Mouse (Mus musculus): Measurements from ENCODE around the gene Plxnd1.

Plxnd1 gene

GRCm38 (mm10) chr6:115994877-115995520 is at the start of gene Plxnd1:
TSS of gene Plxnd1 (minus strand) at chr6:115995005.
- in situ Hi-C loops (cut with MboI, MseI) = loop anchor here (5.0 to 10.0 kb wide), 3 partner anchors 103 to 1900 kb away; no protein-coding TSS in a partner anchor

GRCm38 (mm10) chr6:116044039-116044438 is 49.2 kb upstream of the Plxnd1 start:
- in situ Hi-C loops (cut with MboI, MseI) = no loop called here

- in situ Hi-C loops (cut with MboI, MseI) = loop anchor here in 1 of 2 experiments (10.0 kb wide), 1 partner anchor 57 kb away; no protein-coding TSS in a partner anchor
Measured at GRCm38 (mm10) chr6:116038222-116038621, 43.4 kb upstream of the Plxnd1 start.

GRCm38 (mm10) chr6:116037281-116037831 is 42.6 kb upstream of the Plxnd1 start:
- in situ Hi-C loops (cut with MboI, MseI) = loop anchor here in 1 of 2 experiments (10.0 kb wide), 1 partner anchor 57 kb away; no protein-coding TSS in a partner anchor

GRCm38 (mm10) chr6:116036555-116036954 is 41.8 kb upstream of the Plxnd1 start:
- in situ Hi-C loops (cut with MboI, MseI) = loop anchor here in 1 of 2 experiments (10.0 kb wide), 1 partner anchor 58 kb away; no protein-coding TSS in a partner anchor

- in situ Hi-C loops (cut with MboI, MseI) = loop anchor here in 1 of 2 experiments (10.0 kb wide), 1 partner anchor 64 kb away; no protein-coding TSS in a partner anchor
Measured at GRCm38 (mm10) chr6:116031052-116031451, 36.2 kb upstream of the Plxnd1 start.

GRCm38 (mm10) chr6:116024666-116025065 is 29.9 kb upstream of the Plxnd1 start:
- in situ Hi-C loops (cut with MboI, MseI) = loop anchor here (5.0 to 10.0 kb wide), 2 partner anchors 93 to 540 kb away; no protein-coding TSS in a partner anchor

- in situ Hi-C loops (cut with MboI, MseI) = loop anchor here (5.0 to 10.0 kb wide), 2 partner anchors 95 to 543 kb away; no protein-coding TSS in a partner anchor
Measured at GRCm38 (mm10) chr6:116021961-116022485, 27.2 kb upstream of the Plxnd1 start.

GRCm38 (mm10) chr6:116015902-116016301 is 21.1 kb upstream of the Plxnd1 start:
- in situ Hi-C loops (cut with MboI, MseI) = no loop called here

GRCm38 (mm10) chr6:116014111-116014510 is 19.3 kb upstream of the Plxnd1 start:
- in situ Hi-C loops (cut with MboI, MseI) = no loop called here

- in situ Hi-C loops (cut with MboI, MseI) = no loop called here
Measured at GRCm38 (mm10) chr6:116013687-116014086, 18.9 kb upstream of the Plxnd1 start.

- in situ Hi-C loops (cut with MboI, MseI) = no loop called here
Measured at GRCm38 (mm10) chr6:116010541-116010940, 15.7 kb upstream of the Plxnd1 start.

GRCm38 (mm10) chr6:116009426-116009825 is 14.6 kb upstream of the Plxnd1 start:
- in situ Hi-C loops (cut with MboI, MseI) = loop anchor here (5.0 kb wide), 2 partner anchors 117 to 128 kb away; no protein-coding TSS in a partner anchor

- in situ Hi-C loops (cut with MboI, MseI) = loop anchor here (5.0 kb wide), 2 partner anchors 115 to 130 kb away; no protein-coding TSS in a partner anchor
Measured at GRCm38 (mm10) chr6:116007561-116008173, 12.9 kb upstream of the Plxnd1 start.

- in situ Hi-C loops (cut with MboI, MseI) = loop anchor here (5.0 kb wide), 2 partner anchors 114 to 131 kb away; no protein-coding TSS in a partner anchor
Measured at GRCm38 (mm10) chr6:116006731-116007130, 11.9 kb upstream of the Plxnd1 start.

GRCm38 (mm10) chr6:116005959-116006288 is 11.1 kb upstream of the Plxnd1 start:
- in situ Hi-C loops (cut with MboI, MseI) = loop anchor here (5.0 kb wide), 2 partner anchors 114 to 131 kb away; no protein-coding TSS in a partner anchor

GRCm38 (mm10) chr6:116005275-116005958 is 10.6 kb upstream of the Plxnd1 start:
- in situ Hi-C loops (cut with MboI, MseI) = loop anchor here (5.0 kb wide), 2 partner anchors 113 to 132 kb away; no protein-coding TSS in a partner anchor

- in situ Hi-C loops (cut with MboI, MseI) = loop anchor here (5.0 kb wide), 2 partner anchors 112 to 133 kb away; no protein-coding TSS in a partner anchor
Measured at GRCm38 (mm10) chr6:116004716-116005115, 9.9 kb upstream of the Plxnd1 start.

- in situ Hi-C loops (cut with MboI, MseI) = no loop called here
Measured at GRCm38 (mm10) chr6:116004069-116004468, 9.3 kb upstream of the Plxnd1 start.

- in situ Hi-C loops (cut with MboI, MseI) = no loop called here
Measured at GRCm38 (mm10) chr6:116003516-116003915, 8.7 kb upstream of the Plxnd1 start.
